Mouse (Mus musculus): ENCODE data around the gene Manf. TPM values are rescaled to one million over a fixed set of nuclear protein-coding genes. Genes with fewer than 3 reads are reported as not detected.

Gene Manf
- 100 to 1,000 TPM; 113 to 135 TPM for total RNA-seq (2021)

DNA sequence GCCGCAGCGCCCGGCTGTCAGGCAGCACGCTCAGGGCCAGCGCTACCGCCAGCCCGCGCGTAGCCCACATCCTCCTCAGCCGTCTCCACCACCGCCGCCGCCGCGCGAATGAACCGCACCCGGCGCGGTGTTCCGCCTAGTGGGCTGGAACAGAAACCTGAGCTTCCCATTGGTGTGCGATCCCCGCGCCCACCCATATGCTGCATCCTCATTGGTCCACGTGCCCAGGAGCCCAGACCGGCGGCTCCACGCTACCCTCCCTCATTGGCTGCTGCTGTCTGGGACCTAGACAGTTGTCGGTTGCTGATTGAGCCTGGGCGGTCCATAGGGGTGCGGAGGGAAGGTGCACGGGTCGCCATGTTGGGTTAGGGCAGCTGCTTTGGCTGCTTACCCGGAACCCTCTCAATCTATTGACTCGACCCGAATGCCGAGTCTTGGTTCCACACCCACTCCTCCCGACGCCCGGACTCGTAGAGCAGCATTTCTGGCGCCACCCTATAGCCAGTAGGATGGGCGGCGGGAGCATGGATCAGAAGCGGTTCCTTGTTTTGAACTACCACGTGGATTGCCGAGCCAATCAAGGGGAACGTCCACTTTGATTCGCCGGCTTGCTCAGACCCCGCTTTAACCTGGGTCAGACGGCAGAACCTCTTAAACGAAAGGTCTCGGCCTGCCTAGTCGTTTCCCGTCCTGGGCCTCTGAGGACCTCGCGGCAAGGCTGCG, at the start of gene Manf:
Manf (minus strand) TSS at position 151 of the 723 bp plus-strand sequence.
- peak; percentile 98 to 99 for DNase-seq (ENCODE audit: low spot score in 2 of 2)
- intact Hi-C loops (cut with DNase I), result no loop called here

DNA sequence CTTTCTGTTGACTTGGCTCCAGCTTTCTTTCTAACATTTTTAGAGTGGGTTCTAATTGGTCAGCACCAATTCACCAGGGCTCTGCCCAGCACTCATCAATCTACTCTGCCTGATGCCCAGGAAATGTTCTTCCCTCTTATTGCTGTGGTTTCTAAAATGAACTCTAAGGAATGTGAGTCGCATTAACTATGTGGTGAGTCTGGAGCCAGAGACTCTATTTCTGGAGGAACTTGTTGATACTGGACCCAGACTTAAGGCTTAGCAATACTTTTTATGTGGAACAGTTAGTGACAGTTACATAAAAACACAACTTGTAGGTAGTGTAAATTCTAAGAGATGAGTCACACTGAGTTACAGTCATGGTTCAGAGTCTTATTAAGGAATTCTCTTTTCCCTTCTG, 43.2 kb upstream of the Manf start:
- DNase-seq (ENCODE audit: low spot score in 2 of 2), result peak in 1 of 2 experiments; percentile 27

DNA sequence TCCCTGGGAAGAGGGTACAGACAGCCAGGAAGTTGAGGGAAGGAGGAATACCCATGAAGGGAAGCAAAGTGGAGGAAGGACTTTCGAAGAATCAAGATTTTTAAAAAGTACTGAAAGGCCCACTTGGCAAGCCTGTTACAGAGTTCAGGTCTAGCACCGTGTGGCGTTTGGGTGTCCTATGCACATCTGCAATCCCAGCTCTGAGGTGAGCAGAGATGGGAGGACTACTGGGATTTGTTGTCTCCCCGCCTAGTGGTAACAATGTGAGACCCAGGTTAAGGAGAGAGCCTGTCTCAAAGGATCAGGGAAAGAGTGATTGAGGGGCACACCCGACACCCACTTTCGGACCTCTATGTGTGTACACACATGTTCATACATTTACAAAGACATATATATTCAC, 23.1 kb upstream of the Manf start:
- intact Hi-C loops (cut with DNase I), result no loop called here
- no peak for DNase-seq (ENCODE audit: low spot score in 2 of 2)

More for the DNA sequence above, 43.2 kb upstream of the Manf start:
- intact Hi-C loops (cut with DNase I), result no loop called here

DNA sequence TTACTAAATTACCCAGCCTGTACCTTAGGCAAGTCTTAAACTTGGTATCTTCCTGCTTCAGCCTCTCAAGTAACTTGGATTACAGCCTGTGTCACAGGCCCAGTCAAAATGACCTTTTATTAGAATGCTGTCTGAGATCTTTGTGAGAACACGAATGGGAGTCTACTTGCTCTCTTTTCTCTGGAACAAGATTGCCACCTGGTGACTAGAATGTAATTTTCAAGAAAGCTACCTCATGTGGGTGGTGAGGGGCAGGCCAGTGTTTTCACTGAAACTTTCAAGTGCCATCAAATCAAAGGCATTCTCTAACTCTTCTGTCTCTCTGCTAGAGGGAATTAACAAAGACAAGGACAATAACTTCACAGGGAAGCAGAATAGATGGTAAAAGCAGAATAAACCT, 22.0 kb upstream of the Manf start:
- intact Hi-C loops (cut with DNase I), result no loop called here
- DNase-seq (ENCODE audit: low spot score in 2 of 2), result no peak

DNA sequence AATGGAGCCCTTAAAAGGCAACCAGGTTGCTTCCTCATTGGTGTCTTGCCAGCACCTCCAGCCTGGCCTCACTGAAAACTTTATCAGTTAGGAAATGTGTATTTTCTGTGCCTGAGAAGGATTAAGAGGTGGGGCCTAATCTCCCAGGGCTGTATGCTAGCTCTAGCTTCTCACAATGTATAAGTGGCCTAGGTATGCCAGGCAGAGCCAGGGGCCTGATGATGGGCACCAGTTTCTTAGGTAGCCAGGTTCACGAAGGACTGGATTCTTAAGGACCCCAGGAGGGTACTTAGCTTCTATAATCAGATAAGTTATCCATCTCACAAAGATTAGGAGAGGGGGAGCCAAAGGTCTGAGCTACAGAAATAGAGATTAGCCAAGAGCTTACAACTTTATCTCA, 19.8 kb upstream of the Manf start:
- intact Hi-C loops (cut with DNase I), result no loop called here
- no peak for DNase-seq (ENCODE audit: low spot score in 2 of 2)

DNA sequence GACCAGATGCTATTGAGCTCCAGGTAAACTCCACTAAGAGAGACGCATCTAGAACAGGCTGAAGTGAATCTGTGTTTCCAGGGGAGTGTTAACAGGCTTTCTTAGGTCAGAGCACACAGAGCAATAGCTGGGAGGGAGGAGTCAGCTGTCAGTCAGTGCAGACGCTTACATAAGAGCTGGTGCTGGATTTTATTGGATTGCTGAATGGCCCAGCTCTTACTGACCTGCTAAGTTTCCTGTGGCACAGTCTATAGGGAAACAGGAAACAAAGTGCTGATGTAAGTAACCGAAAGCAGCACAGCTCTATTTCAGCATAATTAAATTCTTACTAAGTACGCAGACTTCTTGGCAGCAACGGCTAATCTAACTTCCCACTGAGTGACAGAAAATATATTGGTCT, 16.9 kb upstream of the Manf start:
- DNase-seq (ENCODE audit: low spot score in 2 of 2), result no peak
- intact Hi-C loops (cut with DNase I), result no loop called here

DNA sequence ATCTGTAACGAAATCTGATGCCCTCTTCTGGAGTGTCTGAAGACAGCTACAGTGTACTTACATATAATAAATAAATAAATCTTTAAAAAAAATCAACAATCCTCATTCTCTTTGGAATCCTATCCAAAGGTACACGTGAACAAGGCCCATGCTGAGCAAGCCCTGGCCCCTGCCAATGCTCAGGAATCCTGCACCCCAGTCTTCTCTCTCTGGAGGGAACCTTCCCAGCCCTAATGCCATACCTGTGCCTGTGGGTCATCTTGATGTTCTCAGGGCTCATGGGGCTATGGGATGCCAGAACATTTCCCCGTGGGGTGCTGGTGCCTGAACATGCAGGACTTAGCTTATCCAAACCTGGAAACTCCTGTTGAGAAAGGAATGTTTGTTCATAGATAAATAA, 16.4 kb upstream of the Manf start:
- intact Hi-C loops (cut with DNase I), result no loop called here
- DNase-seq (ENCODE audit: low spot score in 2 of 2), result no peak

DNA sequence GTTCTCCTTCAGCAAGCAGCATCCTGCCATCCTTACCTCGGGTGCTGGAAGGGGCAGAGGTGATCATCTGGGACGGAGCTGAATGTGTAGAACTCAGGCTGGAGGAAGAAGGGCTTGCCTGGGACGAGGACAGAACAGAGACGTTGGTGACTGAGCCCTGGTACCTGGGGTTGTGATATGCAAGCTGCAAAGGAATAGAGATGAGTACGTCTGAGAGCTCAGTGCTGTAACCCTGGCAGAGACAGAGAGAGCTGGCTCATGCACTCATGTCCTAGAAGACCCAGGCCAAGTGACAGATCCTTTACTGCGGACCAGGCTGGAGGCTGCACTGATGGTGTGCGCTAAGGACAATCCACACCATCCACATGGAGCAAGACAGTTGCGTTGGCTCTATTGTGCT, 14.8 kb upstream of the Manf start:
- DNase-seq (ENCODE audit: low spot score in 2 of 2), result no peak
- intact Hi-C loops (cut with DNase I), result no loop called here

DNA sequence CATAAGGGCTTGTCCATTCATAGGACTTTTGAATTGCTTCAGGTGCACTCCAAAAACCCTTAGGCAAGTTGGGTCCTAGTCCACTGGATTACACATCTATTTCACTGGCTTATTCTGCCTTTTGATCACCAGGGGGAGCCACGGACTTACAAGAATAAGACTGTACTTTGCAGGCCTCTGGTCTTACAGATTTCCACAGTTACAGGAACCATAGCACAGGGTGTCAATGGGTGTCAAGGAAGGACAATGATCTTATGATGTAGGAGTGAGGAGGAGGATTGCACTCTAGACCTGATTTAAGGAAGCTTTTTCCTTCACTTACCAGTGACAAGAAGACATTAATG, 12.0 kb upstream of the Manf start:
- peak in 1 of 2 experiments; percentile 3 for DNase-seq (ENCODE audit: low spot score in 2 of 2)
- intact Hi-C loops (cut with DNase I), result loop anchor here (5.0 kb wide), 1 partner anchor 389 kb away; no protein-coding TSS in a partner anchor

DNA sequence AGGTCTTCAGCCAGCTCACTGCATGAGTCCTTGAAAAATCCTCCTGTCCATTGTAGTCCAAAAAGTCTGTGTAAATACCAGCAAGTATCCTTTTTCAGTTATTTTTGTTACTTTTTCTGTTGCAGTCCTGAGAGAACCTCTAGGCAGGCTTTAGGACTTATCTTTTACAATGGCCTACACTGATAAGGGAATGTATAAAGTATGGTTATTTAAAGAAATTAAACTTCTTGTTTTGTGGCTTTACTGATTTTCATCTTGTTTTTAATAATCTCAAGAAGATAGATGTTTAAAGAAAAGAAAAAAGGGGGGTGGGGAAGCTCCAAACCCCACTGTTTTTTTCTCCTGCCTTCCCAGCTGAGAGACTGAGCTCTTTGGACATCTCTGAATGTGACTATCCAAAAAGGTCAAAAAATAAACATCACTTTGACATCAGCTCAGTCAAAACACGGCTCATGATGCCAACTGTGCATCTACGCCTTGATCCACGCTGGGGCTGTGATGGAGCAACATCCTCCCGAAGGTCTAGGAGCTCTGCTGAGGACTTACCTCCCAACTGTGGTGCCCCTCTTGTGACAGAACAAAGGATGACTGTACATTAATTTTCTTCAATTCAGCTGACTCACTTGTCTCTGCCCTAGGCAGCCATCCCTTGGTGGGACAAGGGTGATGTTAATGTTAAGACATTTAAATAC, 11.5 kb upstream of the Manf start:
- no peak for DNase-seq (ENCODE audit: low spot score in 2 of 2)
- intact Hi-C loops (cut with DNase I), result loop anchor here (5.0 kb wide), 1 partner anchor 389 kb away; no protein-coding TSS in a partner anchor

DNA sequence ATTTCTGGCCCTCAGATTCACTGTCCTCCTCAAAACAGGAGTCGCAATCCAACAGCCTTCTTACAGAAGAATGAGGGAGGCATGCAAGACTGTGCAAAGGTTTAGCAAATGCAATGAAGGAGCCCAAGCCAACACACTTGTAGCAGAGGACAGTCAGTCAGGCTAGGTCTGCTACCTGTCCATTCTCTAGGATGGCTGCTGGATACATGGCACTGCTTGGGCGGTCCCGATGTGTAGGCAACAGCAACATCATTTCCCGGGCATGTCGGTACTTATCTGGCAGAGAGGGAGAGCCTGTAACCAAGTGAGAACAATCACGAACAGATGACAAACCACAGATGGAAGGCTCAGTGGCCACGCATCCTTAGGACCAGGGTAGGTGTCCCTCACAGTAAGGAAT, 9.8 kb upstream of the Manf start:
- DNase-seq (ENCODE audit: low spot score in 2 of 2), result no peak
- intact Hi-C loops (cut with DNase I), result loop anchor here (5.0 kb wide), 1 partner anchor 391 kb away; no protein-coding TSS in a partner anchor

DNA sequence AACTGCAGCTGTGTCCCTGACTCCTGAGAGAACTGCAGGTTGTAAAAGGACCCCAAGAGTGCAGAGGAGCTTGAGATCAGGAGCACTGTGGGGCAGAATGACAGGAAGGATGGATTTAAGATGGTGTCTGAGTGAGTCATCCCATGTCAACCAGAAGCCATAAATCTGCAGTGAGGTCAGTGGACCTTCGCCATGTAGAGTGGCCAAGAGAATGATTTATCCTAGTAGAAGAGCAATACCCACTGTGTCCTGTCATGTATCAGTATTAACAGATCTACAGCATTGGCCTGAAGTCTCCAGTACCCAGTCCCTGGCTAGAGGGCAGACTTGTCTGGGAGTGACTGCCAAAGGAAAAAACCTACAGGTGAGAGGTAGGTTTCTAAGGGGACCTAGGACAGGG, 7.1 kb upstream of the Manf start:
- no peak for DNase-seq (ENCODE audit: low spot score in 2 of 2)
- intact Hi-C loops (cut with DNase I), result no loop called here

DNA sequence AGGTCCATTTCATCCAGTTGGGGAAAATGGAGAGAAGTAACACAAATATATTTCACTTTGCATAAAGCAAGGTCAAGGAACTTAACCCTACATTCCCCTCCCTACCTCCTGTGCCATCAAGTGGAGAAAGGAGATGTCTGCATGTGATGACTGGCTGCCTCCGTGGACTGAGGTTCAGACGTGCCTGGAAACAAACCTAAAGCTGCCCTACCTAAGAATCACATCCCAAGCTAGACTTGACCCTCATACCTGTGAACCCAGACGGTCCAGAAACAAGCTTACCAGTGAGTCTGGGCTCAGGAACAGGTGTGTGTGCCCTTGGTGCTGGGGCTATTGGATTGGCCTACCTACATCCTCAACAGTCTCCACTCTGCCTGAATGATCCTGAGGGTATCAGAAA, 1.5 kb upstream of the Manf start:
- no peak for DNase-seq (ENCODE audit: low spot score in 2 of 2)
- intact Hi-C loops (cut with DNase I), result no loop called here

DNA sequence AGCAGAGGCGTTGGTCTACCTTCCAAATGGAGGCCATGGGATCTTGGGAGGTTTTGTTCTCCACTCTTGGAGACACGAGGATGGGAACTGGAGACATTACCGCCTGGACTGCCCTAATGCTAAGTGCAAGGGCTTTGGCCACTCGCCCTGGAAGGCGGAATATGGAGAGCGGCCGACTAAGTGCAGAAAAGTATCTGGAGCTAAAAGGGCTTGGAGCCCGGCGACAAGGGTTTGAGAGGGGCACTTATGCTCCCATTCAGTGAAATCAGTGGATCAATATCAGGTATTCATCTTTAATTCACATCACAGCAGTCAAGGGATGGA, 735 bp upstream of the Manf start:
- intact Hi-C loops (cut with DNase I), result no loop called here
- DNase-seq (ENCODE audit: low spot score in 2 of 2), result no peak

DNA sequence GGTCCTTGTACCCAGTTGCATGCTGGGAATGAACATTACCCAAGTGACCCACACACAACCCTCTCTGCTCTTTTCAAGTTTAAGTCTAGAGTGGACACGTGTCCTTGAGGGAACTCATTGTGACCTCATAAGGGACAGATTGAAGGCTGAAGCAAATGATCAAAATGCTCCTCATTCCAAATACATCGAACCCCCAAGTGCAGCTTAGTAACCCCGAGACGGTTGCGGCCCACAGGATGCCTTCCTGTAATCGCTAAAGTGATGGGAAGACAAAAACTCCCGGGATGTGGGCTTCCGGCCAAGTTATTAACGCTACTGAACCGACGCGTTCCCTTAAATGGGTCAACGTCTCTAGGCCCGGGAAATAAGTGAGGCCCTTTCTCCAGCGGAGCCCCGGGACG, 438 bp downstream of the Manf start:
- intact Hi-C loops (cut with DNase I), result no loop called here
- no peak for DNase-seq (ENCODE audit: low spot score in 2 of 2)

DNA sequence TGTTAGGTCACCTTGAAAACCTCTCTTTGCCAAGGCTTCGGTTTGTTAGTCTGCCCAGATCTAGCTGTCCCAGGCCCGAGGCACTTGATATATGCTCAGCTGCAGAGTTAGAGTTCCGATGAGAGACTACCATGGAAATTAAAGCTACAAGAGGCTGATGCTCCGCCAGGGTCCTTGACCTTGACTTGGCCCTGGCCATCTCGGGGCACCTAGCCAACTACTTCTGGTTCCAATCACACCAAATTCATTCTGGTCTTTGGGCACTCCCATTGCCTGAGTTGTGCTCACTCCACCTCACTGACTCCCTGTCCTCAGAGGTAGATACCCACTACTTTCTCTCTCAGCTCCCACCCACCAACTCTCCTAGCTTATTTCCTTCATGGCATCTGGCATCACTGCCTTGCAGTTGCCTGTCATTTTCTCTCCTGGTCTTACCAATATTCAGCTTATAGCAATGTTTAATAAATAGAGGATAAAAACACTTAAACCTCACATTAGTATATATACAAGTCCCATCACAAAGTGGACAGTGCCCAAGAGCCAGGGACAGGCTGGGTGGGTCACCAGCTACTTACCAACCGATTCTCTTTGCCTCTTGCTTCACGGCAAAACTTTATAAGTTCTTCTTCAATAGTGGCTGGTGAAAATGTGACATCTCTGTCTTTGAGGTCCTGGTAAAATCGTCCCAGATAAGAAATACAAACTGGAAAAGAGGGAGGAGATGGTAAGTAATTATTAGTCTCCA, 1.1 kb downstream of the Manf start:
- no peak for DNase-seq (ENCODE audit: low spot score in 2 of 2)
- intact Hi-C loops (cut with DNase I), result no loop called here

DNA sequence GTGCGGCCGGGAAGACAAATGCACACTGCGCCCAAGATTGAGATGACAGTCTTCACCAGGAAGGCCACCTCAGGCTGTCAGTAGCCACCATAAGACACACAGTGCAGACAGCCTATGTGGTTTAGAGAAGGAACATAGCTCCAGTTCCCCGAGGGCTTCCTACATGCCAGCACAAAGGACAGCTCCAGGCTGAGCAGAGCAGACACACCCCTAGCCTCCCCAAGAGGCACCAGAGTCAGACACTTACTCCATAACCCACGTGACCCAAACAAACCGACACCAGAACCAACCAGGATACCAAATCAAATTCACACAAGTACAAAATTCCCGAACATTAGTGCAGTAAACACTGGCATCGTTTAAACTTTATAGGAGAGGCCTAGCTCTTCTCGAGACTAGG, 2.5 kb downstream of the Manf start:
- no peak for DNase-seq (ENCODE audit: low spot score in 2 of 2)
- intact Hi-C loops (cut with DNase I), result loop anchor here (5.0 kb wide), 2 partner anchors 207 to 403 kb away; no protein-coding TSS in a partner anchor

DNA sequence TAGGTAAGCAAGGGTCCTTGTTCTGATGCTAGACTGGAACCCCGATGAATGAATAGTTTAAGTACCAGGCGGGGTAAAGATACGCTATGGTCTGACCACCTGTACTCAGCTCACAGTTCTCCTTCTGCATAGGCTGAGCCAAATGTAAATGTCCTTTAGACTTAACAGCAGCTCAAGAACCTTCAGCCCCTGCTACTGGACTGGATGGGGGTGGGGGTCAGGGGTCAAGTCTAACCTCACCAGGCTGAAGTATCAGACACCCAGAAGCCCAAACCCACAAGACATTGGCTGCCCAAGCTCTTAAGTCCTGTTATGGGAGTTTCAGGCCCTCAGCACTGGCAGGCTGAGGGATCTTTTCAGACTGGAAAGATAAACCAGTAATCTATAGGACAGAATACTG, 3.4 kb downstream of the Manf start:
- intact Hi-C loops (cut with DNase I), result loop anchor here (5.0 kb wide), 2 partner anchors 206 to 404 kb away; no protein-coding TSS in a partner anchor
- no peak for DNase-seq (ENCODE audit: low spot score in 2 of 2)

DNA sequence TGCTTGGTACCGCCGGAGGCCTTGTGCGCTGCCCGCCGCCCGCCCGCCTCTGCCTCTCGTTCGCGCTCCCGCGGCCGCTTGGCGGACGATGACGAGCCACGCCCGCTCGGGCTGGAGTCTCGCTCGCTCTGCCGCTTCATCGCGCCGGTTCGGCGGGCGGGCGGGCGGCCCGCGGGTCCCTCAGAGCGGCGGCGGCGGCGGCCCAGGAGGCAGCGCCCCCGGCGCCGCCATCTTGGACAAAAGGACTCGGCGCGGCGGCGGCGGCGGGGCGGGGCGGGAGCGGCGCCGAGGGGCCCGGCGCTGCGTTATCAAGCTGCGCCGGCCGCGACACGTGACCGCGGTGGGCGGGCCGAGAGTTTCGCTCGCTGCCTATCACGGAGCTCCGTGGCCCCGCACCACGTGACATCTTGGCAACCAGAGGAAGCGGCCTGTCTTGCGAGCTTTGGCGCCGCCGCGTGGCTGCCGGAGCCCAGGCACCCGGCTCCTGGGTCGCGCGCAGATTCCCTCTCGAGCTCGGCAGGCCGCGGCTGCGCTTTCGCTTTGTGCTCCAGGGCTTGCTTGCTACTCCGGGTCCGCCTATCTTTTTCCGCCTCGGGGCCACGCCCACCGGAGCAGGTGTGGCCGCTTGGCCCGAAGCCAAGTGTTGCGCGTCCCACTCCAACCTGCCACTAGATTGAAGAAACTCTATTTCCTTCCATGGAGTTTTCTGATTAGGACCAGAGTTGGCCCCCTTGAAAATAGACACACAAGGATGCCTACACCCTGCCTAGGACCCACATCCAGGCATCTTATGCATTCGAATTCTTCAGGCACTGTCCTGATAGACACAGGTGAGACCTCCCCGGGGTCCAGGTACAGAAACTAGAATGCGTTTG, 4.7 kb downstream of the Manf start, which contains the start of gene Rbm15b:
Rbm15b (minus strand) TSS at position 601 of the 875 bp plus-strand sequence.
- intact Hi-C loops (cut with DNase I), result loop anchor here (5.0 kb wide), 2 partner anchors 205 to 405 kb away; no protein-coding TSS in a partner anchor
- DNase-seq (ENCODE audit: low spot score in 2 of 2), result peak; percentile 98

All from left cerebral cortex, postnatal 36 days (tissue).